Mouse (Mus musculus): ENCODE measurements around the gene Lmod3. TPM values are rescaled to one million over a fixed set of nuclear protein-coding genes. Genes with fewer than 3 reads are reported as not detected.

Gene Lmod3
- 0.19 and 0.41 TPM in 2 replicates for polyA plus RNA-seq (2015; fragmentation: Nextera tagmentation; extraction: Ambion mirVana)

DNA sequence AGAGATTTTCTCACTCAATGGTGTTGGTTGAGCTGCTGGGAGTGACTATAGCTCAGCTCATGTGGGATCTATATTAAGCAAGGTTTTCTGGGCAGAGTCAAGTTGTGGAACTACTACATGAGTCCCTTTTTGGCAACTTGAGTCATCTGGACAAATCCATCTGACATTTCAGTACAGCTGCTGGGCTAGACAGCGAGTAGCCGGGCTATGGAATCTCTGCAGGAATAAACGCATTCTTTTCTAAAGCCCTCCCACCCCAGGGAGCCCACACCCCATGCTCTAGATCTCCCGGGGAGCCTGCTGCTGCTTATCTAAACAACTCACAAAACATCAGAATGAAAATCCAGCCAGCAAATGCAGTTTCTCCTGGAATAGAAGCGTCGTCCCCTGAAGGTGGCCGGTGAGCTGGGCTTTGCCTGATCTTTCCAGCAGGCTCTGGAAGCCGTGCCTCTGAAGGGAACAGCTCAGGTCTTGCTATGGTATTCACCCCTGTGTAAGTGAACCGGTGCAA lies at the start of gene Lmod3:
TSS of gene Lmod3 (minus strand) at position 49 of the 511 bp plus-strand sequence.
- 0 out of 2 replicates have a peak within 1 kb of the TSS, but pooled peaks have one; percentile 5 for H3K4me2 ChIP-seq
- ATAC-seq (ENCODE audit: insufficient read depth, low FRiP score, low read depth), result no peak

DNA sequence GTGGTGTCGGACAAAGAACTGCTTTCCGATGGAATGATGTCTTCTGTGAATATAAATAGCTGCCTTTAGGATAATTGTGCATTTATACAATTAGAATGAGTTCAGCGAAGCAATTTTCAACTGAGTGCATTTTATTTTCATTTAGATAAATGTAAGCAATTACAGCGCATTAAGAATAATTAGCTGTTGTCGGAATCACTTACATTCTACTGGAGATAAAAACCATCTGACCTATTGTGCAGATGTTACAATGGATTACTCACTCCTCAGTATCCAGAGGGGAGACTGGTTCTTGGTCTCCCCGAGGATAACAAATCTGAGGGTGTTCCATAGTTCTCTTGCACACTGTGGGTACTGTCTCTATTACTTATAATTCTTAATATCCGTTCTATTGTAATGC lies 49.7 kb upstream of the Lmod3 start:
- ATAC-seq (ENCODE audit: insufficient read depth, low FRiP score, low read depth), result no peak
- H3K4me2 ChIP-seq, result no peak overlapping the region
- H3K27me3 ChIP-seq (replicated peaks), result no peaks in the 10 kb centered on the region
- WGBS, result 84% methylated on average over 7 of the region's 7 CpGs
- no peak overlapping the region for H3K4me3 ChIP-seq (replicated peaks)
- H3K9ac ChIP-seq, result no peak overlapping the region
- no peaks in the 10 kb centered on the region for H3K9me3 ChIP-seq
- H3K36me3 ChIP-seq, result peaks cover 12% of the 10 kb centered on the region; the same call in 1 of the 2 replicates
- H3K27ac ChIP-seq, result no peak overlapping the region
- H3K4me1 ChIP-seq, result no peaks in the 10 kb centered on the region

More for the DNA sequence above, at the start of gene Lmod3:
- Histone ChIP-seq H3K27me3 (replicated peaks) (no peaks in the 10 kb centered on the region), H3K36me3 (no peaks in the 10 kb centered on the region), H3K9me3 (no peaks in the 10 kb centered on the region), H3K4me1 (0 out of 2 replicates have a peak, but pooled peaks cover 2% of the 10 kb centered on the region), H3K27ac (no peak within 1 kb of the TSS), H3K9ac (no peak within 1 kb of the TSS), H3K4me3 (replicated peaks) (no peak within 1 kb of the TSS)
- 16% methylated on average over 9 of the region's 9 CpGs for WGBS

DNA sequence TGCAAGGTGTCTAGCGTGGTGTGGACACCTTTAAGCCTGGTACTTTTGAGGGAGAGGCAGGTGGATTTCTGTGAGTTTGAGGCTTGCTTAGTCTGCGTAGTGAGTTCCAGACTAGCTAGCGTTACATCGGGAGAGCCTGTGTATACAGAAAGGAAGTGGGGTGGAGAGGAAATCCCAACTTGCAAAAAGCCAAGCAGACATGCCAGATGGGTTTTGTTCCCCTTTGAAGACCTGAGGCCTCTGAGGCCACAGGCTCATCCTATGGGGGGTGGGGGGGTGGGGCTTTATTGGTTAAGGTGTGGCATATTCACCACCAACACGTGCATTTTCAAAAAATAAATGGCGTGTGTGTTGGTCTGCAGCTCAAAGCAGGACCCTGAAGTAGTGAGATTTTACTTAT lies 48.1 kb upstream of the Lmod3 start:
- Histone ChIP-seq H3K27me3 (replicated peaks) (no peaks in the 10 kb centered on the region), H3K9ac (no peak overlapping the region), H3K27ac (no peak overlapping the region), H3K36me3 (peaks cover 15% of the 10 kb centered on the region; the same call in 1 of the 2 replicates), H3K9me3 (no peaks in the 10 kb centered on the region), H3K4me1 (no peaks in the 10 kb centered on the region), H3K4me3 (replicated peaks) (no peak overlapping the region), H3K4me2 (no peak overlapping the region)
- no peak for ATAC-seq (ENCODE audit: insufficient read depth, low FRiP score, low read depth)
- 79% methylated on average over 6 of the region's 6 CpGs for WGBS

DNA sequence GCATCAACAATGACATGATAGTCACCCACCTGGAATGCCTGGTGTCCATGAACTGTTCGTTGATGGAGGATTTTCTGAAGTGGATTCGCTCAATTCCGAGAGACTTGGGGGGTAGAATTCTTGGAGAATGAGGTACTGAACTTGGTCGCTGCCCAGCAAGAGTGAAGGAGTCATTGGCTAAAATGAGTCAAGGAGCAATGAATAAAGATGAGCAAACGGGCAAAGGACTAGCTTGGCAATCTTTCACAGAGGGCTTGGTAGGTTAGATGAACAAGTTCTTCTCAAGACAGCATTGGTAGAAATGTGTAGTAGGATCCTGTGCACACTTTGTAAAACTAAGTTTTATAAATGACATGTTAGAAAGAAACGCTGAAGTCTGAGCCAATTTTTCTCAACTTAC lies 47.6 kb upstream of the Lmod3 start:
- H3K9ac ChIP-seq, result no peak overlapping the region
- no peak for ATAC-seq (ENCODE audit: insufficient read depth, low FRiP score, low read depth)
- no peaks in the 10 kb centered on the region for H3K27me3 ChIP-seq (replicated peaks)
- WGBS, result 89% methylated on average over 6 of the region's 6 CpGs
- H3K9me3 ChIP-seq, result no peaks in the 10 kb centered on the region
- peaks cover 15% of the 10 kb centered on the region; the same call in 1 of the 2 replicates for H3K36me3 ChIP-seq
- H3K27ac ChIP-seq, result no peak overlapping the region
- H3K4me1 ChIP-seq, result no peaks in the 10 kb centered on the region
- H3K4me3 ChIP-seq (replicated peaks), result no peak overlapping the region
- no peak overlapping the region for H3K4me2 ChIP-seq

DNA sequence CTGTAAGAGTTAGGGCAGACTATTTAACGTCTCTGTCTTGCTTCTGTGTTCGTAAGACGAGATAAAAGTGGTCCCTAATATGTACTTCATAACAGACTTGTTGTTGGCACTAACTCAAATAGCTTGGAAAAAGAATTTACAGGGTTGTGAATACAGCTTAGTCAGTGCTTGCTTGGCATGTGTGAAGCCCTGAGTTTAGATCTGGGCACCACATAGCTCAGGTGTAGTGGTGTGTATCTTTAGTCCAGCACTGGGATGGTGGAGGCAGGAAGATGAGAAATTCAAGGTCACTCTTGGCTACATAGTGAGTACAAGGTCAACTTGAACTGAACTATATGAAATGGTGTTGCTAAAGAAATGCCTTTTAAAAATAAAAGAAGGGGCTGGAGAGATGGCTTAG lies 44.6 kb upstream of the Lmod3 start:
- H3K9ac ChIP-seq, result no peak overlapping the region
- peaks cover 5% of the 10 kb centered on the region; the same call in 1 of the 2 replicates for H3K4me1 ChIP-seq
- WGBS, result 73% methylated on average over 3 of the region's 3 CpGs
- no peak overlapping the region for H3K4me3 ChIP-seq (replicated peaks)
- peaks cover 15% of the 10 kb centered on the region; the same call in 1 of the 2 replicates for H3K36me3 ChIP-seq
- no peak for ATAC-seq (ENCODE audit: insufficient read depth, low FRiP score, low read depth)
- H3K27me3 ChIP-seq (replicated peaks), result no peaks in the 10 kb centered on the region
- no peak overlapping the region for H3K27ac ChIP-seq
- no peaks in the 10 kb centered on the region for H3K9me3 ChIP-seq
- H3K4me2 ChIP-seq, result no peak overlapping the region

DNA sequence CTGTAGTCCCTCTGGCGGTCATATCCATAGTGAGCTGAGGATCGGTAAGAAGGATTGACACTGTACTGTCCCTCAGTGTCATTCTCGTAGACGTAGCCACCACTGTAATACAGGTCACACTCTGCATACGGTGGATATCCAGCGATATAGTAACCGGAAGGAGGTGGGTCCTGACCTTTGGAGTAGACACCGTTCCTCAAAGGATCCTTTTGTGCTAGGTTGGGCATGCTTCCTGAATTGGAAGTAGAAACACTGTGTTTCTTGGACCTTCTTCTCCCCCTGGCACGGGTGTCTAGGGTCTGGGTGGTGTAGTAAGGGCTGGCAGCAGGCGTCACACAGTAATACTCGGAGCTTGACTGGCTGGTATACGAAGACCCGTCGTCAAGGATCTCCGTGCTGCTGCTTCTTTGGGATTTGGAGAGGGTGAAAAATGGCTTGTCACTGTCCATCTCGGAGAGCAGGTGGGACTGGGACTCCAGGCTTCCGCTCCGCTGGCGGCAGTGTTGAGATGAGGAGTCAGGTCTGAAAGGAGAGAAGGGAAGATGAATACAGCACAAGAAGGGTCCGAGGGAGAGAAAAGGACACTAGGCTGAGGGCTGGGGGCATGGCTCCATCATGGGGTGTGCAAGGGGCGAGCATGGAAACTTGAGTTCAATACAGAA lies 43.4 kb upstream of the Lmod3 start:
- H3K4me1 ChIP-seq, result peaks cover 5% of the 10 kb centered on the region; the same call in 1 of the 2 replicates
- H3K4me3 ChIP-seq (replicated peaks), result no peak overlapping the region
- H3K4me2 ChIP-seq, result no peak overlapping the region
- no peaks in the 10 kb centered on the region for H3K9me3 ChIP-seq
- H3K27me3 ChIP-seq (replicated peaks), result no peaks in the 10 kb centered on the region
- WGBS, result 92% methylated on average over 21 of the region's 21 CpGs
- ATAC-seq (ENCODE audit: insufficient read depth, low FRiP score, low read depth), result no peak
- no peak overlapping the region for H3K27ac ChIP-seq
- H3K9ac ChIP-seq, result no peak overlapping the region
- H3K36me3 ChIP-seq, result peaks cover 15% of the 10 kb centered on the region; the same call in 1 of the 2 replicates

DNA sequence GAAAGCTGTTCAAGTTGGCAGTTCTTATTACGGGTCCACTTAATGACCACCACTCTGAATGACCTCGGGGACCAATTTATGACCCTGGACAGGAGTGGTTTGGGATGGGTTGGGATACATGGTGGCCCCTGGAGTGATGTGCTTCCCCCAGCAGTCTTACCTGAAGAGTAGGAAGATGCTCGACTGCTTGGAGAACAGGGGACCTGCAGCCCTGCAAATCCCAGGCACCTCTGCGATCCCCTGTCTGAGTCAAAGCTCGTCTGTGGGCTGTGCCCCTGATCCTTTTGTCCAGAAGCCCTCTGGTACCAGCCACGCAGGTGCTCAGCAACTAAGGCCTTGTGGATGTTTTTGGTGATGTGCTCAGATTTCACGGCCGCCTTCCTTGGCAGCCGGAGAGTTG lies 42.9 kb upstream of the Lmod3 start:
- ATAC-seq (ENCODE audit: insufficient read depth, low FRiP score, low read depth), result no peak
- 88% methylated on average over 9 of the region's 9 CpGs for WGBS
- Histone ChIP-seq H3K36me3 (peaks cover 15% of the 10 kb centered on the region; the same call in 1 of the 2 replicates), H3K9ac (no peak overlapping the region), H3K4me3 (replicated peaks) (no peak overlapping the region), H3K27ac (no peak overlapping the region), H3K4me1 (peaks cover 5% of the 10 kb centered on the region; the same call in 1 of the 2 replicates), H3K4me2 (no peak overlapping the region), H3K27me3 (replicated peaks) (no peaks in the 10 kb centered on the region), H3K9me3 (no peaks in the 10 kb centered on the region)

DNA sequence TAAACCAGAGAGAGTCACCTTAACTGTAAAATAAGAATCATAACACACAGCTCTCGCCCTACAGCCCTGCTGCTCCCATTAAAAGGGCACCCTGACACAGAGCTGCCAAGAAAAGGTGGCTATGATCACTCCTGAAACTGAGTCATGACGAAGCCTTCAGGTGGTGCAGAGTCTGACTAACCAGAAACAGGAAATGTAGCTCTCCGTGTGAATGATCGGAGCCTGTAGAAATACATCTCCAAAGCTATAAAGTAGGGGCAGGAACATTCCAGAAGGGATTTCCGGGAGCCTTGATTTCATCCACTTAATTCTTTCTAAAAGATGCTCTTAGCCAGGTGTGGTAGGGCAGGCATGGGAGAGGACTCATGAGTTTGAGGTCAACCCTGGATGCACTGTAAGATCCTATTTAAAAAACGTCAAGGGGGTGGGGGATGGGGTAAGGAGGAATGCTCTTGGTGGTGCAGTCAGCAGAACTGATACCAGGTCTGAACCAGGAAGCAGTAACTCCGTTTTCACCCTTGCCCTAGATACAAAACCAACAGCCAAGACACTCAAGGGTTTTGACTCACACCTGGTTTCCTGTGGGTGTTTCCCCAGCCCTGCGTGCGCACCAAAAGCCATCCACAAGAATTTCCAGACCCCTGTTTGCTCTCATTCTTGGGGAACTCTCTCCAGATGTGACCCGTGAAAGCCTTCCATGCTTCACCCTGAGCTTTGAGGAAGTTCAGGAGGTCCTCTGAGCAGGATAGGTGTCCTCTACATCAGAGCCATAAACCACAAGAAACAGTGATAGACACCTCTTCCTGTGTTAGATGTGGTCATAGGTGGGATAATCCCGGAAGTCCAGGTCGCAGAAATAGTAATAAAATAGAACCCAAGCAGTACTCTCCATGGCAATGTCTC lies 41.4 kb upstream of the Lmod3 start:
- Histone ChIP-seq H3K9me3 (no peaks in the 10 kb centered on the region), H3K36me3 (peaks cover 3% of the 10 kb centered on the region; the same call in 1 of the 2 replicates), H3K4me1 (peaks cover 5% of the 10 kb centered on the region; the same call in 1 of the 2 replicates), H3K4me2 (no peak overlapping the region), H3K9ac (no peak overlapping the region), H3K27me3 (replicated peaks) (no peaks in the 10 kb centered on the region), H3K27ac (0 out of 2 replicates have a peak overlapping the region, but pooled peaks have one; percentile 36), H3K4me3 (replicated peaks) (no peak overlapping the region)
- WGBS, result 69% methylated on average over 12 of the region's 12 CpGs
- no peak for ATAC-seq (ENCODE audit: insufficient read depth, low FRiP score, low read depth)

DNA sequence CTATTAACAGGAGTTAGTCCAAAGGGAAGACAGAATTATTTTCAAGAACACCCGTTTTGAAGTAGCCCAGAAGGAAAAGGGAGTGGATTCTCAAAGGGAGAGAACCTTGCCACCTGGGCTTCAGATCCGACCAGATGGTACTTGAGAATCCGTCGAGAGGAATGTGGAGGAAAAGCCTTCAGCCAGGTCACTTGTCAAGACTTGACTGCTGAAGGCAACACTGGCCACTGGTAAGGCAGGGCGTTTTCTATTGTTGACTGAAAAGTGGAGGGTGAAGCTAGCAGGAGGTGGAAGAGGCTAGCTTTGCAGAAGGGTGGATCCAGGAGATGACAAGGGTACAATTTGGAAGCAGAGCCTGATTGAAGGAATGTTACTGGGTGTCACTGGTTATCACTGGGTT lies 40.3 kb upstream of the Lmod3 start:
- Histone ChIP-seq H3K36me3 (peaks cover 3% of the 10 kb centered on the region; the same call in 1 of the 2 replicates), H3K4me3 (replicated peaks) (no peak overlapping the region), H3K27me3 (replicated peaks) (no peaks in the 10 kb centered on the region), H3K9ac (no peak overlapping the region), H3K4me2 (no peak overlapping the region), H3K27ac (no peak overlapping the region), H3K4me1 (peaks cover 10% of the 10 kb centered on the region; the same call in 1 of the 2 replicates), H3K9me3 (no peaks in the 10 kb centered on the region)
- 64% methylated on average over 5 of the region's 5 CpGs for WGBS
- no peak for ATAC-seq (ENCODE audit: insufficient read depth, low FRiP score, low read depth)

DNA sequence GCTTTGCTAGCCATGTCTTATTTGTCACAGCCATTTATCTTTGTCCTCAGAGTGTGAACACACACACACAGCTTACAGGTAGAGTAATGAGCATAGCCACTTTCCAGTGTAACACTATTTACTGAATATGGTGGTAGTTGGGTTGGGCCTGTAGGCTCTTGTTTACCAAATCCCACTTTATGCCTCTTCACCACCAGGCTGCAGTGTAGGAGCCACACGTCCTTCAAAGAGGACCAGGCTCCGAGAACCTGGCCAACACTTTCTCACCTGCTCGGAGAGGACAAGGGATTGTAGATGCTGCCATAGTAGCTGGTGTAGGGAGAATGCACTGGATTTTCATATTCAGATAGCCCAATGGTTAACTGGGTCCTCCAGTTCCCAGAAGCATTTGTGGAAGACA lies 39.5 kb upstream of the Lmod3 start:
- ATAC-seq (ENCODE audit: insufficient read depth, low FRiP score, low read depth), result no peak
- Histone ChIP-seq H3K27ac (no peak overlapping the region), H3K36me3 (peaks cover 3% of the 10 kb centered on the region; the same call in 1 of the 2 replicates), H3K27me3 (replicated peaks) (no peaks in the 10 kb centered on the region), H3K4me3 (replicated peaks) (no peak overlapping the region), H3K9ac (no peak overlapping the region), H3K9me3 (no peaks in the 10 kb centered on the region), H3K4me2 (no peak overlapping the region), H3K4me1 (peaks cover 11% of the 10 kb centered on the region; the same call in 1 of the 2 replicates)
- 82% methylated on average over 3 of the region's 3 CpGs for WGBS

DNA sequence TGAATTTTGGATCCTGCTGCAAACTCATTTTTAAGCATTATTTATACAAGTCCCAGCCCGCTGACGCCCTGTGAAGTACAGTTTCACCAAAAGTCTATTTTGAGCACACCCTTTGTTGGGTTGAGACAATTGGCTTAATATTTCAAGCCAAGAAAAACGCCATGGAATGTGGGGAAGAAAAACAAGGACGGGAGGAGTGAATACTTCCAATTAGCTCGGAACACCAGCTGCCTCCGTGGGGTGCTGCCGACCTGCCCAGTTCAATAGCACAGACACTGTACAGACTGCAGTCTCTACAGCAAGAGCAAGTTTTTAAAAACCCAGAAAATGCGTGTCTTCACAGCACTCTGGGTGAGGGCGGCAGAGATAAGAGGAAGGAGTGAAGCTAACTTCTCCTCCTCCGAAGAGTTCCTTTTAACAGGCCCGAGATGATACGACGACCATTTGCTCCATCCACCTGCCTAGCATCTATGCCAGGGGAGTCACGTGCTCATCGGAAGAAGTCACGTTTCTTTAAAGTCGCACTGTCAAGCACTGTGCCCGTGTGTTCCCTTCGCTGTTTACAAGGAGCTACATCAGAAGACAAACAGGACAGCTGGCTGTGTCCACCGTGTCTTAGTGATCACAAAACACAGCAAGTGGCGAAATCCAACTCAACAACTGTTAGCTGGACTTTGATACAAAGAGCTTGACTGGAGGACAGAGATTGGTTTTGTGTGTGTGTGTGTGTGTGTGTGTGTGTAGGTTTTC lies 38.8 kb upstream of the Lmod3 start:
- peaks cover 11% of the 10 kb centered on the region; the same call in 1 of the 2 replicates for H3K4me1 ChIP-seq
- H3K9me3 ChIP-seq, result no peaks in the 10 kb centered on the region
- no peak overlapping the region for H3K9ac ChIP-seq
- H3K36me3 ChIP-seq, result peaks cover 3% of the 10 kb centered on the region; the same call in 1 of the 2 replicates
- no peaks in the 10 kb centered on the region for H3K27me3 ChIP-seq (replicated peaks)
- 65% methylated on average over 21 of the region's 21 CpGs for WGBS
- no peak for ATAC-seq (ENCODE audit: insufficient read depth, low FRiP score, low read depth)
- no peak overlapping the region for H3K4me2 ChIP-seq
- H3K27ac ChIP-seq, result no peak overlapping the region
- no peak overlapping the region for H3K4me3 ChIP-seq (replicated peaks)
